Comparison of ENCODE assay signal across 8 mouse cellular contexts in genomic region chr3:153912546-153913509, GRCm38 (mm10). TPM values are rescaled to one million over a fixed set of nuclear protein-coding genes. Genes with fewer than 3 reads are reported as not detected.
DNase-seq lines count a peak whose midpoint lies in the region; ATAC-seq lines count a peak whose summit lies in the region.

Rabggtb (minus strand) TSS chr3:153913009.

- ATAC-seq in inflammation-experienced regulatory T-cells, adult 6 months, result peak; percentile 91
- peak; percentile 66 for ATAC-seq in megakaryocyte-erythroid progenitor cell, adult 5-6 weeks (replicated peaks; ENCODE audit: low FRiP score, low TSS enrichment, poor library complexity, severe bottlenecking)

- intact Hi-C loops in gastrocnemius, postnatal 14 days (cut with DNase I; ENCODE audit: low total_unique reads), result no loop called here
- intact Hi-C loops in left cerebral cortex, postnatal 10 days (cut with DNase I), result no loop called here

- DNase-seq in adipocyte (ENCODE audit: low spot score), result peak; percentile 94
- DNase-seq in embryo, embryonic 10 days (ENCODE audit: low spot score), result peak; percentile 95
- DNase-seq in gastrocnemius, postnatal 14 days, result peak; percentile 94
- peak; percentile 94 to 97 for DNase-seq in left cerebral cortex, postnatal 10 days (ENCODE audit: extremely low spot score in 1 of 2, low spot score in 2 of 2)
- DNase-seq in right cerebral cortex, postnatal 25 days, result peak; percentile 94
- DNase-seq in urinary bladder, postnatal 4 days (ENCODE audit: low spot score in 2 of 2), result peak; percentile 94

RNA-seq across cellular contexts. Expression of gene Rabggtb, which starts in this region (rescaled TPM):
- 10 to 100 TPM; 65.8 to 72.5 TPM for total RNA-seq in gastrocnemius, postnatal 14 days (2021)
- 10 to 100 TPM; 39.3 to 47.9 (median 45.2) TPM for polyA plus RNA-seq in inflammation-experienced regulatory T-cells, adult 6 months (2017; shearing (Covaris generic))
- total RNA-seq in left cerebral cortex, postnatal 10 days (2021), result 10 to 100 TPM; 67.9 to 68.7 TPM
- 211 and 271 TPM in 2 replicates for total RNA-seq in megakaryocyte-erythroid progenitor cell, adult 5-6 weeks (2014; fragmentation: Nextera tagmentation)
- 274 and 354 TPM in 2 replicates for total RNA-seq in megakaryocyte-erythroid progenitor cell, adult 5-6 weeks (2017)

Comparison
In these comparisons a context has a peak if more than half of its experiments do, and no peak if none do; other contexts are left out.
1. Peak in every context shown above with its lines: DNase-seq and ATAC-seq.